Mouse (Mus musculus) embryonic fibroblast, embryonic 13.5 days (primary cell): ENCODE measurements around the gene Map4k4.
A peak's percentile ranks its signal among the peaks of the same experiment; 100 is the strongest.

ENCODE experiments used
- CTCF ChIP-seq: IDR thresholded peaks from 2 replicates; pipeline ENCODE4 v1.5.1; 2011; ENCODE audit warnings: mild to moderate bottlenecking, control low read depth, low read length, moderate library complexity, borderline replicate concordance; ENCODE audit not compliant: insufficient read depth
- POLR2A ChIP-seq: IDR thresholded peaks from 2 replicates; pipeline ENCODE4 v1.6.1; 2011; ENCODE audit warnings: low read depth, mild to moderate bottlenecking, control low read depth, low read length, moderate library complexity

DNA sequence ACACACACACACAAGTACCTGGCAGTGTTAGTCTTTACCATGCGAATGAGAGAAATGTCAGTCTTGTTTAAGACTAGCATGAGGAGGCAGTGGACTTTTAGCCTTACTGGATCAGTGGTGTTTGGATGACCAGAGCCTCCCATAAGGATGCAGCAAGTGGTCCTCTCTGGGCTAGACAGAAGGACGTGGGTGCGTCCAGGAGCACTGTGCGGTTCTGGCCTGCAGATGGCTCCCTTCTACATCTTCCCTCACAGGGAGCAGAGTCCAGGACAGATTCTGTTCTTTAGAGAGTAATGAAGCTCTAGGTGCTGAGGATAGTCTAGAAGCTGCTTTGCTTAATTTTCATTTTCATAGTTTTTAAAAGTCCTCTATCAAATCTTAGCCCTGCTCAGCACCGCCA is 100.2 kb downstream of the Map4k4 start:
- TF ChIP-seq POLR2A, result no peak
- TF ChIP-seq CTCF, result peak; percentile 81
